Mouse (Mus musculus) bone marrow macrophage, adult 2 months (primary cell): Measurements from ENCODE around the gene Fam183b.

Experiments
- CTCF ChIP-seq: IDR thresholded peaks from 2 replicates; pipeline ENCODE4 v1.5.1; 2012; ENCODE audit warnings: low read depth, mild to moderate bottlenecking, low read length, moderate library complexity
- POLR2A ChIP-seq: IDR thresholded peaks from 2 replicates; pipeline ENCODE4 v1.6.1; 2012; ENCODE audit warnings: mild to moderate bottlenecking, low read depth, low read length, borderline replicate concordance

DNA sequence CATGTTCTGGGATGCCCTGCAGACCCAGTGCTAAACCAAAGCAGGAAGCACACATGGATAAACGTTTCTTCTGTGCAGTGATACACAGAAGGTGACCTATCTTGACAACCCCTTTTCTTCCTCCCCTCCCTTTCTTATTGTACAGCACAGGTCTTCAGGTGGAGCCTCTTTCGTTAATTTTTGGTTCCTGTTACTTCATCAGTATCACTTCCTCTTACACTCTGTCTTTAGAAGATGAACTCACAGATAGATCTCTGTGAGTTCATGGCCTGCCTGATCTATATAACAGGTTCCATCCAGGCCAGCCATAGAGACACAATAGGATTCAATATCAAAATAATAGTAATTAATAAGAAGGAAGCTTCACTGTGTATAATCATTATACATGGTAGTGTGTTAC lies 11.7 kb downstream of the Fam183b start:
- TF ChIP-seq CTCF (no peak), POLR2A (no peak)
